Comparison of ENCODE assay signal across 8 mouse cellular contexts in genomic region chr14:31205244-31205561, GRCm38 (mm10). TPM values are rescaled to one million over a fixed set of nuclear protein-coding genes. Genes with fewer than 3 reads are reported as not detected.
DNase-seq lines count a peak whose midpoint lies in the region; ATAC-seq and TF ChIP-seq lines count a peak whose summit lies in the region.

No protein-coding gene starts in this region.

- peak overlapping the region; percentile 84 for H3K4me3 ChIP-seq in left cerebral cortex, adult 2 months
- H3K4me3 ChIP-seq in hindbrain, embryonic 10.5 days = peak overlapping the region; percentile 89
- H3K4me3 ChIP-seq in midbrain, embryonic 13.5 days (replicated peaks) = peak overlapping the region; percentile 80

- peaks cover 52% of the 10 kb centered on the region for H3K36me3 ChIP-seq in hindbrain, embryonic 10.5 days
- H3K36me3 ChIP-seq in midbrain, embryonic 13.5 days = peaks cover 42% of the 10 kb centered on the region

- 40% methylated on average over 8 of the region's 8 CpGs for WGBS in hindbrain, embryonic 10.5 days
- WGBS in midbrain, embryonic 13.5 days = 17% methylated on average over 8 of the region's 8 CpGs

- TF ChIP-seq CTCF in left cerebral cortex, adult 2 months (IDR thresholded peaks at IDR 0.05) = no peak

- peaks cover 29% of the 10 kb centered on the region for H3K4me1 ChIP-seq in hindbrain, embryonic 10.5 days (replicated peaks)
- H3K4me1 ChIP-seq in midbrain, embryonic 13.5 days (replicated peaks) = peaks cover 27% of the 10 kb centered on the region

- H3K9me3 ChIP-seq in hindbrain, embryonic 10.5 days = no peaks in the 10 kb centered on the region
- H3K9me3 ChIP-seq in midbrain, embryonic 13.5 days = no peaks in the 10 kb centered on the region

- ATAC-seq in midbrain, embryonic 13.5 days = peak; percentile 22
- no peak for ATAC-seq in cerebellum, adult (ENCODE audit: insufficient number of reproducible peaks, low FRiP score, low TSS enrichment)

- peak overlapping the region; percentile 92 for H3K9ac ChIP-seq in midbrain, embryonic 13.5 days (replicated peaks)

- H3K27me3 ChIP-seq in hindbrain, embryonic 10.5 days (ENCODE audit: insufficient read depth, poor library complexity, severe bottlenecking) = peaks cover 5% of the 10 kb centered on the region; the same call in 1 of the 2 replicates
- H3K27me3 ChIP-seq in midbrain, embryonic 13.5 days = no peaks in the 10 kb centered on the region

- DNase-seq in left cerebral cortex, adult 2 months (ENCODE audit: extremely low spot score in 1 of 2, low spot score in 2 of 2) = no peak
- DNase-seq in left cerebral cortex, adult 18-20 months (ENCODE audit: low spot score in 2 of 2) = no peak
- DNase-seq in ZHBTc4 (ENCODE audit: low read depth, low spot score) = peak; percentile 31
- no peak for DNase-seq in hindbrain, embryonic 10.5 days (ENCODE audit: low spot score)
- DNase-seq in left cerebral cortex, adult 9 months (ENCODE audit: low spot score in 2 of 2) = no peak
- DNase-seq in left cerebral cortex, postnatal 4 days = no peak

- intact Hi-C loops in left cerebral cortex, adult 2 months (cut with DNase I) = no loop called here
- intact Hi-C loops in left cerebral cortex, postnatal 4 days (cut with DNase I) = no loop called here

- peak overlapping the region; percentile 91 for H3K27ac ChIP-seq in left cerebral cortex, adult 2 months
- peak overlapping the region; percentile 98 for H3K27ac ChIP-seq in hindbrain, embryonic 10.5 days
- H3K27ac ChIP-seq in midbrain, embryonic 13.5 days = peak overlapping the region; percentile 90

- peak overlapping the region; percentile 99 for H3K4me2 ChIP-seq in midbrain, embryonic 13.5 days (replicated peaks)

RNA-seq across cellular contexts. Expression of gene Tnnc1, which starts 2.9 kb away (rescaled TPM):
- total RNA-seq in left cerebral cortex, adult 2 months (2021) = 10 to 100 TPM; 33.8 to 37.7 TPM
- total RNA-seq in left cerebral cortex, adult 18-20 months (2021) = 10 to 100 TPM; 18.8 to 20.1 TPM
- polyA plus RNA-seq in hindbrain, embryonic 10.5 days (2016; fragmentation: Nextera tagmentation; extraction: Ambion mirVana) = 1.5 and 4.3 TPM in 2 replicates
- 1.1 and 1.9 TPM in 2 replicates for polyA plus RNA-seq in midbrain, embryonic 13.5 days (2015; fragmentation: Nextera tagmentation; extraction: Ambion mirVana)
- total RNA-seq in left cerebral cortex, postnatal 4 days (2021) = 1 to 10 TPM; 1.4 to 1.7 TPM

RNA-seq across cellular contexts. Expression of gene Nisch, which starts 11.5 kb away (rescaled TPM):
- total RNA-seq in left cerebral cortex, adult 2 months (2021) = 100 to 1,000 TPM; 387 to 407 TPM
- total RNA-seq in left cerebral cortex, adult 18-20 months (2021) = 100 to 1,000 TPM; 359 to 363 TPM
- 432 and 459 TPM in 2 replicates for polyA plus RNA-seq in hindbrain, embryonic 10.5 days (2016; fragmentation: Nextera tagmentation; extraction: Ambion mirVana)
- 354 and 385 TPM in 2 replicates for polyA plus RNA-seq in midbrain, embryonic 13.5 days (2015; fragmentation: Nextera tagmentation; extraction: Ambion mirVana)
- total RNA-seq in left cerebral cortex, postnatal 4 days (2021) = 100 to 1,000 TPM; 446 to 469 TPM

RNA-seq across cellular contexts. Expression of gene Sema3g, which starts 12.5 kb away (rescaled TPM):
- 1 to 10 TPM; 5.4 to 6.1 TPM for total RNA-seq in left cerebral cortex, adult 2 months (2021)
- total RNA-seq in left cerebral cortex, adult 18-20 months (2021) = 1 to 10 TPM; 4.7 to 5.3 TPM
- polyA plus RNA-seq in hindbrain, embryonic 10.5 days (2016; fragmentation: Nextera tagmentation; extraction: Ambion mirVana) = 0.78 and 0.91 TPM in 2 replicates
- polyA plus RNA-seq in midbrain, embryonic 13.5 days (2015; fragmentation: Nextera tagmentation; extraction: Ambion mirVana) = 0.76 and 0.83 TPM in 2 replicates
- 1 to 10 TPM; 2.5 to 2.6 TPM for total RNA-seq in left cerebral cortex, postnatal 4 days (2021)

RNA-seq across cellular contexts. Expression of gene Stab1, which starts 36.8 kb away (rescaled TPM):
- total RNA-seq in left cerebral cortex, adult 2 months (2021) = 10 to 100 TPM; 21.2 to 29.4 TPM
- total RNA-seq in left cerebral cortex, adult 18-20 months (2021) = 10 to 100 TPM; 22.3 to 25.0 TPM
- 23.0 and 25.7 TPM in 2 replicates for polyA plus RNA-seq in hindbrain, embryonic 10.5 days (2016; fragmentation: Nextera tagmentation; extraction: Ambion mirVana)
- polyA plus RNA-seq in midbrain, embryonic 13.5 days (2015; fragmentation: Nextera tagmentation; extraction: Ambion mirVana) = 19.8 and 23.2 TPM in 2 replicates
- 10 to 100 TPM; 23.9 to 30.5 TPM for total RNA-seq in left cerebral cortex, postnatal 4 days (2021)

RNA-seq across cellular contexts. Expression of gene Phf7, which starts 45.9 kb away (rescaled TPM):
- 1 to 10 TPM; 3.3 to 4.3 TPM for total RNA-seq in left cerebral cortex, adult 2 months (2021)
- total RNA-seq in left cerebral cortex, adult 18-20 months (2021) = 1 to 10 TPM; 3.2 to 4.1 TPM
- polyA plus RNA-seq in hindbrain, embryonic 10.5 days (2016; fragmentation: Nextera tagmentation; extraction: Ambion mirVana) = 12.7 and 13.1 TPM in 2 replicates
- polyA plus RNA-seq in midbrain, embryonic 13.5 days (2015; fragmentation: Nextera tagmentation; extraction: Ambion mirVana) = 12.7 and 13.2 TPM in 2 replicates
- 1 to 10 TPM; 5.3 to 5.8 TPM for total RNA-seq in left cerebral cortex, postnatal 4 days (2021)

Comparison
In these comparisons a context has a peak if more than half of its experiments do, and no peak if none do; other contexts are left out.
1. RNA of gene Tnnc1, which starts 2.9 kb away (total RNA-seq): 33.8 to 37.7 TPM in left cerebral cortex, adult 2 months and 18.8 to 20.1 TPM in left cerebral cortex, adult 18-20 months; 1.4 to 1.7 TPM in left cerebral cortex, postnatal 4 days; every median in the first group is over 4 times any median in the second.
2. Peak in every context shown above with its lines, with median percentiles within 50 percentile points of each other: H3K27ac ChIP-seq and H3K4me3 ChIP-seq.